Mouse (Mus musculus): ENCODE data around the gene Tesc. TPM values are rescaled to one million over a fixed set of nuclear protein-coding genes. Genes with fewer than 3 reads are reported as not detected.

Gene Tesc
- total and polyA plus RNA-seq, 2 experiments from 2014 or later: 4.7 to 8.2 TPM

- Histone ChIP-seq H3K9ac (replicated peaks; ENCODE audit: low read length, poor library complexity, severe bottlenecking) (no peak overlapping the region), H3K4me3 (ENCODE audit: low read depth, low read length) (no peak overlapping the region), H3K4me2 (ENCODE audit: low read depth, low read length, poor library complexity, severe bottlenecking) (no peak overlapping the region), H3K4me1 (ENCODE audit: insufficient read depth, low read length) (no peaks in the 10 kb centered on the region), H3K9me3 (ENCODE audit: low read length) (no peaks in the 10 kb centered on the region), H3K27ac (ENCODE audit: low read depth, low read length) (no peak overlapping the region), H3K27me3 (ENCODE audit: insufficient read depth, low read length) (no peaks in the 10 kb centered on the region), H3K36me3 (ENCODE audit: insufficient read depth, low read length) (no peaks in the 10 kb centered on the region; the same call in 1 of the 2 replicates)
- WGBS: 85% methylated on average over 2 of the region's 2 CpGs
- no peak for ATAC-seq (ENCODE audit: low FRiP score)
- TF ChIP-seq CTCF (IDR thresholded peaks at IDR 0.05): no peak
- no peak for DNase-seq (ENCODE audit: low spot score)
Measured at GRCm38 (mm10) chr5:118015669-118016068, 11.9 kb upstream of the Tesc start.

- Histone ChIP-seq H3K9ac (replicated peaks; ENCODE audit: low read length, poor library complexity, severe bottlenecking) (no peak overlapping the region), H3K27ac (ENCODE audit: low read depth, low read length) (no peak overlapping the region), H3K27me3 (ENCODE audit: insufficient read depth, low read length) (no peaks in the 10 kb centered on the region), H3K4me3 (ENCODE audit: low read depth, low read length) (no peak overlapping the region), H3K4me1 (ENCODE audit: insufficient read depth, low read length) (no peaks in the 10 kb centered on the region), H3K36me3 (ENCODE audit: insufficient read depth, low read length) (no peaks in the 10 kb centered on the region), H3K9me3 (ENCODE audit: low read length) (no peaks in the 10 kb centered on the region), H3K4me2 (ENCODE audit: low read depth, low read length, poor library complexity, severe bottlenecking) (no peak overlapping the region)
- ATAC-seq (ENCODE audit: low FRiP score) (no peak), DNase-seq (ENCODE audit: low spot score) (no peak)
- 61% methylated on average over 4 of the region's 5 CpGs for WGBS
- no peak for TF ChIP-seq CTCF (IDR thresholded peaks at IDR 0.05)
Measured at GRCm38 (mm10) chr5:118017527-118017926, 10.0 kb upstream of the Tesc start.

- Histone ChIP-seq H3K4me3 (ENCODE audit: low read depth, low read length) (no peak overlapping the region), H3K9me3 (ENCODE audit: low read length) (no peaks in the 10 kb centered on the region), H3K9ac (replicated peaks; ENCODE audit: low read length, poor library complexity, severe bottlenecking) (no peak overlapping the region), H3K27ac (ENCODE audit: low read depth, low read length) (no peak overlapping the region), H3K27me3 (ENCODE audit: insufficient read depth, low read length) (no peaks in the 10 kb centered on the region), H3K4me2 (ENCODE audit: low read depth, low read length, poor library complexity, severe bottlenecking) (no peak overlapping the region), H3K36me3 (ENCODE audit: insufficient read depth, low read length) (no peaks in the 10 kb centered on the region), H3K4me1 (ENCODE audit: insufficient read depth, low read length) (no peaks in the 10 kb centered on the region)
- WGBS: 65% methylated on average over 11 of the region's 11 CpGs
- DNase-seq (ENCODE audit: low spot score) (no peak), ATAC-seq (ENCODE audit: low FRiP score) (no peak)
- TF ChIP-seq CTCF (IDR thresholded peaks at IDR 0.05): no peak
Measured at GRCm38 (mm10) chr5:118019905-118020304, 7.6 kb upstream of the Tesc start.

DNA sequence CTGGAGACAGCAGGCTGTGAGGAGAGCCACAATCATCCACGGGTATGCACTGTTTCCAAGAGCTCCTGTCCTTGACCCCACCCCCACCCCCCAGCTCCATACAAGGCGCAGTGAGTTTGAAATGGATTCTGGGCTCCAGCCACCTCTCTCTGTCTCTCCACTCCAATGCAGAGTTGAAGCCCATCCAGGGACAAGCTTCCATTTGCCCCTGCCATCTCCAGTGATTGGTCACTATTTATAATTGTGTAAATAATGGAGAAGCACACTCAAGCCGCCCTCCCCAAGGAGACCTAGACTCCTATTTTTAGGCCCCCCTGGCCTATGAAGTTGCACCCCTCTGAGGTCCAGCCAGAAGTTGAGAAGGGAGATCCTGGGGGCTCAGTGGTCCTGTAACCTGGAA lies 4.5 kb upstream of the Tesc start:
- Histone ChIP-seq H3K4me2 (ENCODE audit: low read depth, low read length, poor library complexity, severe bottlenecking) (no peak overlapping the region), H3K4me3 (ENCODE audit: low read depth, low read length) (no peak overlapping the region), H3K36me3 (ENCODE audit: insufficient read depth, low read length) (no peaks in the 10 kb centered on the region), H3K9ac (replicated peaks; ENCODE audit: low read length, poor library complexity, severe bottlenecking) (no peak overlapping the region), H3K4me1 (ENCODE audit: insufficient read depth, low read length) (peaks cover 5% of the 10 kb centered on the region; the same call in 1 of the 2 replicates), H3K27ac (ENCODE audit: low read depth, low read length) (no peak overlapping the region), H3K9me3 (ENCODE audit: low read length) (no peaks in the 10 kb centered on the region), H3K27me3 (ENCODE audit: insufficient read depth, low read length) (peaks cover 11% of the 10 kb centered on the region)
- no peak for DNase-seq (ENCODE audit: low spot score)
- ATAC-seq (ENCODE audit: low FRiP score): no peak
- TF ChIP-seq CTCF (IDR thresholded peaks at IDR 0.05): no peak
- 89% methylated on average over 3 of the region's 3 CpGs for WGBS

GRCm38 (mm10) chr5:118025880-118026279 lies 1.7 kb upstream of the Tesc start:
- no peak for TF ChIP-seq CTCF (IDR thresholded peaks at IDR 0.05)
- no peak overlapping the region for H3K27ac ChIP-seq (ENCODE audit: low read depth, low read length)
- no peaks in the 10 kb centered on the region for H3K9me3 ChIP-seq (ENCODE audit: low read length)
- H3K9ac ChIP-seq (replicated peaks; ENCODE audit: low read length, poor library complexity, severe bottlenecking): no peak overlapping the region
- H3K4me3 ChIP-seq (ENCODE audit: low read depth, low read length): no peak overlapping the region
- H3K36me3 ChIP-seq (ENCODE audit: insufficient read depth, low read length): no peaks in the 10 kb centered on the region
- peaks cover 30% of the 10 kb centered on the region for H3K27me3 ChIP-seq (ENCODE audit: insufficient read depth, low read length)
- DNase-seq (ENCODE audit: low spot score) (no peak), ATAC-seq (ENCODE audit: low FRiP score) (no peak)
- peaks cover 18% of the 10 kb centered on the region; the same call in 1 of the 2 replicates for H3K4me1 ChIP-seq (ENCODE audit: insufficient read depth, low read length)
- no peak overlapping the region for H3K4me2 ChIP-seq (ENCODE audit: low read depth, low read length, poor library complexity, severe bottlenecking)
- WGBS: 9% methylated on average over 12 of the region's 12 CpGs

GRCm38 (mm10) chr5:118026343-118026742 lies 1.2 kb upstream of the Tesc start:
- no peak overlapping the region for H3K9ac ChIP-seq (replicated peaks; ENCODE audit: low read length, poor library complexity, severe bottlenecking)
- H3K4me1 ChIP-seq (ENCODE audit: insufficient read depth, low read length): peaks cover 18% of the 10 kb centered on the region; the same call in 1 of the 2 replicates
- ATAC-seq (ENCODE audit: low FRiP score) (no peak), DNase-seq (ENCODE audit: low spot score) (no peak)
- WGBS: 5% methylated on average over 13 of the region's 13 CpGs
- no peak for TF ChIP-seq CTCF (IDR thresholded peaks at IDR 0.05)
- no peak overlapping the region for H3K4me2 ChIP-seq (ENCODE audit: low read depth, low read length, poor library complexity, severe bottlenecking)
- no peak overlapping the region for H3K27ac ChIP-seq (ENCODE audit: low read depth, low read length)
- H3K9me3 ChIP-seq (ENCODE audit: low read length): no peaks in the 10 kb centered on the region
- H3K4me3 ChIP-seq (ENCODE audit: low read depth, low read length): no peak overlapping the region
- peaks cover 33% of the 10 kb centered on the region for H3K27me3 ChIP-seq (ENCODE audit: insufficient read depth, low read length)
- no peaks in the 10 kb centered on the region for H3K36me3 ChIP-seq (ENCODE audit: insufficient read depth, low read length)

Data from midbrain, postnatal 0 days (tissue).